Mouse (Mus musculus): ENCODE results near the gene Ndufb6. TPM values are rescaled to one million over a fixed set of nuclear protein-coding genes. Genes with fewer than 3 reads are reported as not detected.

The Ndufb6 gene
- total RNA-seq, 2 experiments from 2014 or later: 448 to 463 TPM

- intact Hi-C loops (cut with DNase I): no loop called here
Observed at GRCm38 (mm10) chr4:40221876-40222585, 57.2 kb downstream of the Ndufb6 start.

GRCm38 (mm10) chr4:40221004-40221760, 58.0 kb downstream of the Ndufb6 start:
- intact Hi-C loops (cut with DNase I): no loop called here
- DNase-seq: no peak

More at GRCm38 (mm10) chr4:40221876-40222585, 57.2 kb downstream of the Ndufb6 start:
- DNase-seq: no peak

Other genes with a start within 250 kb of the Ndufb6 start
- gene Aco1, start 136.3 kb downstream of the Ndufb6 start, total RNA-seq (2021): 10 to 100 TPM; 35.7 to 37.1 TPM
- gene Ddx58, start 39.6 kb downstream of the Ndufb6 start, total RNA-seq (2021): 1 to 10 TPM; 8.1 to 9.1 TPM
- gene Smim27, start 9.8 kb downstream of the Ndufb6 start, total RNA-seq (2021): 10 to 100 TPM; 28.2 to 42.4 TPM
- gene Topors, start 9.6 kb downstream of the Ndufb6 start, total RNA-seq (2021): 10 to 100 TPM; 12.1 to 12.3 TPM
- not detected for gene Tmem215, start 192.8 kb upstream of the Ndufb6 start, total RNA-seq (2021)